Mouse (Mus musculus) limb, embryonic 10.5 days (tissue): ENCODE data around the gene Ctu2. TPM values are rescaled to one million over a fixed set of nuclear protein-coding genes. Genes with fewer than 3 reads are reported as not detected.
A peak's percentile ranks its signal among the peaks of the same experiment; 100 is the strongest.

Source experiments
- DNase-seq: peaks from one replicate; pipeline ENCODE4 v3.0.0-alpha.2; 2017; ENCODE audit warnings: low spot score
- H3K27ac ChIP-seq: fragments of 300-500 bp; sonication (generic); 2 replicates; pipeline ENCODE4 v1.5.1; 2016; ENCODE audit warnings: mild to moderate bottlenecking
- H3K27me3 ChIP-seq: fragments of 300-500 bp; sonication (generic); 2 replicates; pipeline ENCODE4 v1.6.1; 2016; ENCODE audit warnings: low read depth, mild to moderate bottlenecking; ENCODE audit not compliant: poor library complexity, severe bottlenecking
- H3K36me3 ChIP-seq: fragments of 300-500 bp; sonication (generic); 2 replicates; pipeline ENCODE4 v1.6.1; 2016; ENCODE audit warnings: mild to moderate bottlenecking, moderate library complexity
- H3K4me1 ChIP-seq: fragments of 300-500 bp; sonication (generic); 2 replicates; pipeline ENCODE4 v1.6.1; 2016
- H3K4me3 ChIP-seq: fragments of 300-500 bp; sonication (generic); 2 replicates; pipeline ENCODE4 v1.5.1; 2016; ENCODE audit warnings: mild to moderate bottlenecking, moderate library complexity
- H3K9me3 ChIP-seq: fragments of 300-500 bp; sonication (generic); replicated peaks from 2 replicates; pipeline ENCODE4 v1.6.1; 2016; ENCODE audit warnings: mild to moderate bottlenecking
- WGBS: fragments of 180-500 bp; shearing (Covaris S2); methylation state at CpG from one replicate; pipeline ENCODE4 v1.1.7; 2016; 5-methylcytosine and 5-hydroxymethylcytosine counted together
- polyA plus RNA-seq: library from polyadenylated mRNA; unstranded; fragments of >200 nt; fragmentation: Nextera tagmentation; extraction: Ambion mirVana; gene quantifications from 2 replicates; pipeline ENCODE4 v1.2.1, GENCODE M21; 2016

Gene Ctu2
- 80.3 and 81.8 TPM in 2 replicates for polyA plus RNA-seq

DNA sequence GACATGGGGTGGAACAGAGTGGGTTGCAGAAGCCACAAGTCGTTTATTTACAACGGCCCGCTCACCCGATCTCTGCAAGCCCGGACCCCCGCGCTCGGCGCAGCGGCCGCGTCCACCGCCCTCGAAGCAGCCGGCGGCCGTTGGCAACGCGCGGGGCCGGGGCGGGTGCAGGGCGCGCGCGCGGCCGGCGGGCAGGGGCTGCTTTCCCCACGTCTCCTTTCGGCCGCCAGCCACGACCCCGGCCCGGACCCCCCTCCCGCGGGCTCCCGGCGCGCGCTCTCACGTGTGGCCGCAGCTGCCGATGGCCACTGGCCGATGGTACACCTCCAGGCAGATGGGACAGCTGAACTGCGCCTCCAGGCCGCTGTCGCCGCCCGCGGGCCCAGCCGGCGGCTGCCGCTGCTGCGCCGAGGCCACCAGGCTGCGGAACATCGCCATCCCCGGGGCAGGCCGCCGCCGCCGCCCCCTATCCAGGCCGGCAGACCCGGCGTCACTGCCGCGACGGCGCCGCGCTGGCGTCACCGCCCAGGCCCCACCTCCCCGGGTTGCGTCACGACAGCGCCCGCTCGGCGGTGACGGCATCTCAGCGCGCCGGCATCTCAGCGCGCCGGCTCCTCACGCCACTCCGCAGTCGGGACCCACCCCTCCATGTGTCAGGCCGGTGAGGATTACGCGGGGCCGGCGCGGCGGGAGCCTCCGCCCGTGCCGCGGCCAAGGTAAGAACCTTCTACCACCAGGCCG is at the start of gene Ctu2, which contains the start of gene Rnf166:
Gene Ctu2, plus strand, starts transcription at position 564 of the 741 bp plus-strand sequence.
Gene Rnf166, minus strand, starts transcription at position 485 of the 741 bp plus-strand sequence.
- H3K4me1 ChIP-seq: peaks cover 29% of the 10 kb centered on the region
- under 1% methylated on average over 85 of the region's 103 CpGs for WGBS
- no peaks in the 10 kb centered on the region for H3K9me3 ChIP-seq
- no peaks in the 10 kb centered on the region for H3K27me3 ChIP-seq
- H3K4me3 ChIP-seq: peak within 1 kb of the TSS; percentile 81
- peak; percentile 98 for DNase-seq
- peaks cover 64% of the 10 kb centered on the region for H3K36me3 ChIP-seq
- H3K27ac ChIP-seq: peak within 1 kb of the TSS; percentile 88

DNA sequence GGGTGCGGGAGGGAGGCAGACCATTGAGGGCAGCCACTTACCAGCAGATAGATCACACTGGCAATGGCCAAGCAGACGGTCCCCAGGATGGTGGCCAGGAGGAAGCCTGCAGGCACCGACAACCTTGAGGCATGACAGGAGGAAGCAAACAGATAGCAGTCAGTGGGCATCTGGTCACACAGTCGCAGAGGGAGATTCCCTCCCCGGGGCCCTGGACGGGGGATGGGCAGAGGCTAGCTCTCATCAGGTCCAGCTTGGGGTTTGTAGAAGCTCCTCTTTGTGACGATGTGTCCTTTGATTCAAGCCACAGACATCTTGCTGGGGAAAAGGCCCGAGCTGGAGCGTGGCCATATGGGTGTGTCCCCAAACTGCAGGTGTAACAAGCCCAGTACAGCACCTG is 49.8 kb upstream of the Ctu2 start:
- DNase-seq: no peak
- WGBS: 79% methylated on average over 9 of the region's 9 CpGs
- H3K9me3 ChIP-seq: no peaks in the 10 kb centered on the region
- no peak overlapping the region for H3K27ac ChIP-seq
- H3K36me3 ChIP-seq: 0 out of 2 replicates have a peak, but pooled peaks cover 12% of the 10 kb centered on the region
- no peak overlapping the region for H3K4me3 ChIP-seq
- H3K4me1 ChIP-seq: no peaks in the 10 kb centered on the region; the same call in 1 of the 2 replicates
- no peaks in the 10 kb centered on the region for H3K27me3 ChIP-seq

DNA sequence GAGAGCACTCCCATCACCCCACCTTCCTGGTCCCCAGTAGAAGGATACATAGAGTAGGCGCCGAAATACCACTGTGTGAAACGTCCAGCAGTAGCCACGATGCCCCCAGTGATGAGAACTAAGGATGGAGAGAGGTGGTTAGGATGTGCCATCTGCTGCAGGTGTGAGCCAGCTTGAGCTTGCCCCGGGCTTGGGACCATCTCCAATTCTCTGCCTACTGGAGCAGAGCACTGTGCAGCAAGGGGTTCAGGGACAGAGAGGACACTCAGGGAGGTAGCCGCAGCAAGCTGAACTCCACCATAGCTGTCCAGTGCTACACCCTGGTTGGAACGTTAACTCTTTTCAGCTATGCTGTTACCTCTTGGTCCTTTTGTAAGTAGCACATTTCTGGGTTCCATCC is 48.3 kb upstream of the Ctu2 start:
- Histone ChIP-seq H3K4me1 (peaks cover 15% of the 10 kb centered on the region), H3K9me3 (no peaks in the 10 kb centered on the region), H3K27me3 (no peaks in the 10 kb centered on the region), H3K36me3 (0 out of 2 replicates have a peak, but pooled peaks cover 12% of the 10 kb centered on the region), H3K27ac (no peak overlapping the region), H3K4me3 (no peak overlapping the region)
- DNase-seq: no peak
- WGBS: 89% methylated on average over 7 of the region's 7 CpGs

DNA sequence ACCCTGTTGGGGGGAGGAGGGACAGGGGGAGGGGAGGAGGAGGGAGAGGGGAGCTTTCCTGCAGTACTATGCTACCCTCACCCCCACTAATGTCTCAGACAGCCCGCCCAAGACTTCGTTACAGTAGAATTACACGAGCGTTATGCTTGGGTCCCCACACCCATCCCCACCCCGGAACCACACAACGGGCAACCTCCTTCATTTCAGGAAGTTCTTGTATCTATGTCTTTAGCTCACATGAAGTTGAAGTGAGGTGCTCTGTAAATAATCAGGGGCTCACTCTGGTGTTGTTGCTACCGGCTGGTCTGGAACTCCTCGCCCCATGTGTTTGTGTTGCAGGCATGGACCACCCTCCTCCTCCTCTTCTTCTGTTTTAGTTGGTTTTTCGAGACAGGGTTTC is 47.8 kb upstream of the Ctu2 start:
- Histone ChIP-seq H3K4me3 (no peak overlapping the region), H3K4me1 (peaks cover 20% of the 10 kb centered on the region), H3K36me3 (0 out of 2 replicates have a peak, but pooled peaks cover 12% of the 10 kb centered on the region), H3K27me3 (no peaks in the 10 kb centered on the region), H3K27ac (no peak overlapping the region), H3K9me3 (no peaks in the 10 kb centered on the region)
- WGBS: 87% methylated on average over 9 of the region's 9 CpGs
- DNase-seq: no peak

DNA sequence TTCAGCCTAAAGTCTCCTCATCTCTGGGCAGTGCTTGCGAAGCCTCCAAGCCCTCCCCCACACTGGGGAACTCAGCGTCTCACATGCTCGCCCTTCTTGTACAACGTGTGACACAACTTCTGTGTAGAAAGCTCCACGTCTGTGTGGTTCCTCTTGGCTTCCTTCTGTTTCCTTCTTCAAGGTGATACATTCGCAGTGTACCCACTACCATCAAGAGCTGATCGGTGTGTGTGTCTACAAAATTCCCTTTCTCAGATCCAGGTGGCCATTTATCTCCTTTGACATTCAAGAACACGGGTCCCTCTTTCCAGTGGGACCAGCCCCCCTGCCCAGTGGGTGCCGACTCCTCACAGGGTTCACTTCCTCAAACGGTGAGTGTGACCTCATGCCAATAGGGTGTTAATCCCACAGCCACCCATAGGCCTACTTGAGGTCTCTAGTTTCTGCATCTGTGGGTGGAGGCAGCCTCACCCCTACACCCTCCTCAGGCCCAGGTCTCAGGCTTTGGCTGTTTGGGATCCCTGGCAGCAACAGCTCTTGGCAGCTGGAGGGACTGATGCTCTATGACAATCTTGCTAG is 45.8 kb upstream of the Ctu2 start:
- H3K4me1 ChIP-seq: peaks cover 23% of the 10 kb centered on the region
- H3K27me3 ChIP-seq: no peaks in the 10 kb centered on the region
- peaks cover 30% of the 10 kb centered on the region for H3K36me3 ChIP-seq
- H3K9me3 ChIP-seq: no peaks in the 10 kb centered on the region
- H3K4me3 ChIP-seq: no peak overlapping the region
- WGBS: 87% methylated on average over 10 of the region's 10 CpGs
- no peak for DNase-seq
- H3K27ac ChIP-seq: no peak overlapping the region

DNA sequence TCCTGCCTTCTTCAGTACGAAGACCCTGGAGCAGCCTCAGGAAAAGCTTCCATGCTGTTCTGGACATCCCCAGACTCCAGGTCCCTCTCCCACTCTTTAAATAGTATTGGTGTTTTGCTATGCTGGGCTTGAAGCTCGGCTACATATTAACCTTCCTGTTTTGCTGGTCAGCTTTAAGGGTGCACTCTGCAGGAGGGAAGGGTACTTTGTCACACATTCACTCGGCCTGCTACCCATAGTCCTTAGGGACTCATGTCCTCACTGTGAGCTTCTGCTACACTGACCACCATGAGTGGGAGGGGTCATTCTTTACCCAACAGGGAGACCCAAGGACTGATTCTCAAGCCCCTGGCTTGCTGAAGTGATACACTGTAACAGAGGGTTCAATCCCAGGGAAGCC is 45.3 kb upstream of the Ctu2 start:
- no peak for DNase-seq
- H3K36me3 ChIP-seq: peaks cover 35% of the 10 kb centered on the region
- no peak overlapping the region for H3K4me3 ChIP-seq
- H3K4me1 ChIP-seq: peaks cover 23% of the 10 kb centered on the region
- no peak overlapping the region for H3K27ac ChIP-seq
- no peaks in the 10 kb centered on the region for H3K9me3 ChIP-seq
- 83% methylated on average over 3 of the region's 3 CpGs for WGBS
- H3K27me3 ChIP-seq: no peaks in the 10 kb centered on the region

DNA sequence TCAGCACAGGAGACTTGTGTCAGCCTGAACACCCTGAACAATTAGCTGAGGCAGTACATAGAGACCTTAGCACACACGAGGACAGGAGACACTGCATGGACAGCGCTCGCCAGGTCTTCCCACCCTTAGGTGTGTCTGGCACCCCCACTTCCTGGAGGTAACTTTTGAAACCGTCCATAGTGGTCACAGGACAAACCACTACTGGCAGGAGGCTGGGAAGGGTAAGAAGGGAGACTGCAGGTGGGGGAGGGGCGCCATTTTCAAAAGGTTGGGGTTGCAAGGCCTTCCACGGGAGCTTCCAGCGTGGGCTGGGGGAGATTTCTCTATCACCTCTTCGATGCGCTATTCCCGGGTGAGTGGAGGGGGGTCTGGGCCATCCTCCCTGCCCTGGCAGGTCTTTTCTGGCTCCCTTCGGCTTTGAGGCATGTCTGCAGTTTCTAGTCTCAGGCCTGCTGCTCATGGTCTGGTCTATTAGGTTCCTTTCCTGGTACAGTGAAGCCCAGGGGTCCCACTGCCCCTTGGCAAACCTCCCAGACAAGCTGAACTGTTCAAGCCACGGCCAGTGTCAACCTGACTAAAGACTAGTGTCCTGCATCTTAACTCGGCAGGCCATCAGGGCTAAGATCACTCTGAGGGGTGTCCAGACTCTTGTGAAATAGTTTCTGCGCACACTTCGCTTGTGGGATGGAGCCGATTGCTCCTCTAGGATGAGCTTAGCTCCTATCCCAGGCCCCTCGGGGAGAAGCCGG is 44.1 kb upstream of the Ctu2 start:
- H3K4me1 ChIP-seq: peaks cover 23% of the 10 kb centered on the region
- peak overlapping the region; percentile 84 for H3K27ac ChIP-seq
- H3K36me3 ChIP-seq: peaks cover 41% of the 10 kb centered on the region
- H3K4me3 ChIP-seq: peak overlapping the region; percentile 63
- peak; percentile 54 for DNase-seq
- no peaks in the 10 kb centered on the region for H3K27me3 ChIP-seq
- 45% methylated on average over 18 of the region's 18 CpGs for WGBS
- H3K9me3 ChIP-seq: no peaks in the 10 kb centered on the region

DNA sequence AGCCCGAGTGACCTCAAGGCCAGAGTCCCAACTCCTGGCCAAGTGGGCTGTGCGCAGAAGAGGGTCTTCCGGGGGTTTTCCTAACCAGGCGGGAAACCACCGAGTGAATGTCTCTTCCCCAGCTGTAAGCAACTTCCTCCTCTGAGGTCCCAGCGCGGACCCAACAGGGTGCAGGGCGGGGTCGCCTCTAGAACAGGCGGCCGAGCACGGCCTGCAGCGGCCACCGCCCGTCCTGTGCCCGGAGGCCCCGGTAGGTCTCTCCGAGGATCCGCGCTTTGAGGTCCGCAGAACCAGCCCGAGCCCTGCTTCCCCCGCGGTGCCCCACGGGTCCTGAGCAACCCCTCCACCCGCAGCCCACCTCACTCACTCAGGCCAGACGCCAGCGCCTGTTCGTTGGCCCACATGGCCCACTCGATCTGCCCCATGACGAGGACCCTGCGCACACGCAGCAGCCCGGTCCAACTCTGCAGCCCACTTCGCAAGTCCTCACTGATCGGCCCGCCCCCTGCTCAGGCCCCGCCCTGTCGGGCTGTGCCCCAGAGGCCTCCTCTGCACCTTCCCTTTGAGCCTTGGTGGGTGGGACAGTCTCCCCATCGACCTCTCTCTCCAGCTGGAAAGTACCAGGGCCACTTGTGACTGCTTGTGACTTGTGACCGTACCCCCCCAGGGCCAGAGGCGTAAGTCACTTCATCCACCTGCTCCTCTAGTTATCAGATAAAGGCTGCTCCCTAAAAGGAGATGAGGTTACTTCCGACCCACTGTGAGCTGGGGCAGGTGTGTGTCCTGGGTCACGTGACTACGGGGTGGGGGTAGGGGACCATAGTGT is 43.3 kb upstream of the Ctu2 start, which contains the start of gene Cyba:
Gene Cyba, minus strand, starts transcription at position 488 of the 826 bp plus-strand sequence.
- peak; percentile 77 for DNase-seq
- WGBS: 5% methylated on average over 45 of the region's 45 CpGs
- peak within 1 kb of the TSS; percentile 84 for H3K27ac ChIP-seq

DNA sequence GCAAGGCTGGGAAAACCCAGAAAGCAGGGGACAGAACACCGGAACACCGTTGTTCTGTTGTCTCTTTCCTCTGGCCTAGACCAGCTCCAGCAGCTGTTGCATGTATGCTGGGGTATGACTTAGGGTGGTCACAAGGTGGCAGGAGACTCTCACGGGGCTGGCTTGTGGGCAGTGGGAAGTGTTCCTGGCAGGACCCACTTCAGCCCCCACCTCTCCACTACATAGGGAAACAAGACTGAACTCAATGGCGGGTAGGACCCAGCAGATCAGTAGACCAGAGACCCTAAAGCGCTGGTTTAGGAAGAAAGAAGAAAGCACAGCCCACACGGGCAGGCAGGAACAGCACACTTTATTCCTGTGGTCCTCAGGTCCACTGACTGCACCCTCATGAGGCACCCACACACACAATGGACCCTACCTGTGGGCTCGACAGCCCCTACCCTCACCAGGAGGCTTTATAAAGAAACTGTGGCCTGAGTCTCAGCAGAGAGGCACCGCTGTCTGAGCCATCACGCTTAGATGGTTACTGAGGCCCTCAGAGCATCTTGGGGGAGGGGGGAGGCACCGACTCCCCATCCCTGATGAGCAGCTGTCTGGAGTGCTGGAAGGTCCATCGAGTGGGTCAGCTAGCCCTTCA is 42.6 kb upstream of the Ctu2 start:
- Histone ChIP-seq H3K4me3 (peak overlapping the region; percentile 63; the same call in 1 of the 2 replicates), H3K27me3 (no peaks in the 10 kb centered on the region), H3K27ac (peak overlapping the region; percentile 84), H3K9me3 (no peaks in the 10 kb centered on the region), H3K4me1 (peaks cover 32% of the 10 kb centered on the region), H3K36me3 (peaks cover 53% of the 10 kb centered on the region)
- DNase-seq: no peak
- 69% methylated on average over 11 of the region's 11 CpGs for WGBS

More for the DNA sequence above, 43.3 kb upstream of the Ctu2 start, which contains the start of gene Cyba:
- peaks cover 26% of the 10 kb centered on the region for H3K4me1 ChIP-seq
- H3K4me3 ChIP-seq: peak within 1 kb of the TSS; percentile 63
- H3K9me3 ChIP-seq: no peaks in the 10 kb centered on the region
- H3K27me3 ChIP-seq: no peaks in the 10 kb centered on the region
- H3K36me3 ChIP-seq: peaks cover 46% of the 10 kb centered on the region

DNA sequence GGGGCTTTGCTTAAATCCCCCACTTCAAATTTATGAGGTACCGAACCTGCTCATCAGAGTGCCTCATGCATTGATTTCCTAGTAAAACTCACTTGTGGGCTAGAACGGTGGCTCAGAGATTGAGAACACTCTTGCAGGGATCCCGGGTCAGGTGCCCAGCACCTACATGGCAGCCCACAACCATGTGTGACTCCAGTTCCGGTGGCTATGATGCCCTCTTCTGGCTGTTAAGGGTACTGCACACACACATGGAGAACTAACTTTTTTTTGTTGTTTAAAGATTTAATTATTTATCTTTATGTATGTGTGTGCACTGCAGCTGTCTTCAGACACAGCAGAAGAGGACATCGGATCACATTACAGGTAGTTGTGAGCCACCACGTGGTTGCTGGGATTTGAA is 40.6 kb upstream of the Ctu2 start:
- Histone ChIP-seq H3K27me3 (no peaks in the 10 kb centered on the region), H3K36me3 (peaks cover 71% of the 10 kb centered on the region), H3K9me3 (no peaks in the 10 kb centered on the region), H3K4me3 (no peak overlapping the region), H3K4me1 (peaks cover 35% of the 10 kb centered on the region), H3K27ac (no peak overlapping the region)
- WGBS: 91% methylated on average over 6 of the region's 6 CpGs
- no peak for DNase-seq

DNA sequence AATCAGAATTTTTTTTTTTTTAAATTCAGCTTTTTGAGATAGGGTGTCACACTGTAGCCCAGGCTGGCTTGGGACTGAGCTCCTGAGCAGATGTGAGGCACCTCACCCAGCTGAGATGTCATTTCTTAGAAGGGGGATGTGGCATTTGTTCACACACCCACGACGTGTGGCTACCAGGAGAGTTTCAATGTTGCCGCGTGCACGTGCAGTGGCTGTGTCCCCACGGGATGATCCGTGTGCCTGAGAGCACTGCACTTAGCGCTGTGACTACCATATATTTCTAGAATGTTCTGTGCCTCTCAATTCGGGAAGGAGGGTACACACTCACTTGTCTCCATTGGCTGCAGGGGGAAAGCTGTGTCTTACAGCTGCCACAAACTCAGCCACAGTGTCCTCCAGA is 39.8 kb upstream of the Ctu2 start:
- Histone ChIP-seq H3K4me1 (peaks cover 35% of the 10 kb centered on the region), H3K4me3 (no peak overlapping the region), H3K27me3 (no peaks in the 10 kb centered on the region), H3K27ac (no peak overlapping the region), H3K36me3 (peaks cover 71% of the 10 kb centered on the region), H3K9me3 (no peaks in the 10 kb centered on the region)
- DNase-seq: no peak
- WGBS: 95% methylated on average over 9 of the region's 9 CpGs
